Mouse (Mus musculus): ENCODE results near the gene Xk. TPM values are rescaled to one million over a fixed set of nuclear protein-coding genes. Genes with fewer than 3 reads are reported as not detected.
"Not testable (repeated sequence)": the region's sequence is repeated elsewhere in the genome, so short reads cannot be mapped to it uniquely, and the experiment has no call there.

The Xk gene
- polyA plus RNA-seq, 1 experiment from 2014 or later: 6.2 TPM

DNA sequence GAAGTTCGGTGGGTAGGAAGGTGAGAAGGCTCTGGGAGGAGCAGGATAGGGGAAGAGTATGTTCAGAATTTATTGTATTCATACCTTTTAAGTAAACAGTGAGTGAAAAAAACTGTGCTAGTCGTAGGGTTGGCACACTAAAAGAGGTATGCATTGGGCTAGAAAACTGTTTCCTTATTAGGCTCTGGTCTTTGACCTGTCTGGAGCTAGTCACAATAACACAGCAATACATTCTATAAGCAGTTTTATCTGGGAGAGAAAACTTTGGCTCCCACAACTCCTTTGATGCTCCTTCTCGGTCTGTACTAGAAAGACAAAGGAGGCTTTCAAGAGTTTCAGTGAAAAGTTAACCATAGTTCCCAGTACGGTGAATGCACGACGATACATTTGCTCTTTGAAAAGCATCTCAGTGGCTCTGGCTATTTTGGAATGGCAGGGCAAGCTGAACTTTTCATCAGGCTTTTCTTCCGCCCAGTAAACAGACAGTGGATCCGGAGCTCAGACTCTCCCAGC, 553 bp upstream of the Xk start:
- DNase-seq (ENCODE audit: low spot score): no peak
- Histone ChIP-seq H3K27ac (peak overlapping the region; percentile 85), H3K36me3 (no peaks in the 10 kb centered on the region), H3K27me3 (ENCODE audit: insufficient read depth, poor library complexity, severe bottlenecking) (peaks cover 11% of the 10 kb centered on the region; the same call in 1 of the 2 replicates), H3K4me3 (peak overlapping the region; percentile 66), H3K9me3 (no peaks in the 10 kb centered on the region), H3K4me1 (no peaks in the 10 kb centered on the region)
- WGBS: 16% methylated on average over 8 of the region's 8 CpGs

GRCm38 (mm10) chrX:9273377-9274002, 934 bp downstream of the Xk start:
- Histone ChIP-seq H3K9me3 (no peaks in the 10 kb centered on the region), H3K4me3 (peak overlapping the region; percentile 66), H3K27ac (peak overlapping the region; percentile 85; the same call in 1 of the 2 replicates), H3K4me1 (no peaks in the 10 kb centered on the region), H3K36me3 (no peaks in the 10 kb centered on the region), H3K27me3 (ENCODE audit: insufficient read depth, poor library complexity, severe bottlenecking) (peaks cover 11% of the 10 kb centered on the region; the same call in 1 of the 2 replicates)
- no peak for DNase-seq (ENCODE audit: low spot score)
- 47% methylated on average over 12 of the region's 12 CpGs for WGBS

GRCm38 (mm10) chrX:9274321-9274720, 1.8 kb downstream of the Xk start:
- Histone ChIP-seq H3K27me3 (ENCODE audit: insufficient read depth, poor library complexity, severe bottlenecking) (peaks cover 11% of the 10 kb centered on the region; the same call in 1 of the 2 replicates), H3K4me3 (no peak overlapping the region; the same call in 1 of the 2 replicates), H3K36me3 (no peaks in the 10 kb centered on the region), H3K4me1 (no peaks in the 10 kb centered on the region), H3K9me3 (no peaks in the 10 kb centered on the region), H3K27ac (no peak overlapping the region)
- no peak for DNase-seq (ENCODE audit: low spot score)
- 68% methylated on average over 8 of the region's 8 CpGs for WGBS

DNA sequence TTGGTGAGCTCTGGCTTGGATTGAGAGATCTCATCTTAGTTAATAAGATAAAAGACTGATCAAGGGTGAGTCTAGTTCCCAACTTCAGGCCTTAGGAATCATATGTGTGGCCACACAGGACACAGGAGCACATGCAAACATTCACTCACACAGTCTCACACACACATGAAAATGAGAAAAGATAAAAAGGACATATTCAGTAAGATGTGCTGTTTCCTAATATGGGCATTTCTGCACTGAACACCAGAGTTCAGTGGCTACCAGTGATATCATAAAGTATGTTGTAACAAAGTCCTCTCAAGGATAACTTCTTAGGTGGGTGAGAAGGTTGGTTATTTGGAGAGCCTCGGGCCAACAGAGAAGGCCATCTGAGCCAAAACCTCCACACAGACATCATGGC, 10.9 kb downstream of the Xk start, which contains the start of gene H2al1m:
TSS of gene H2al1m (plus strand) at position 301 of the 400 bp plus-strand sequence.
- no CpG with 5 or more reads among the region's 1 CpGs for WGBS

GRCm38 (mm10) chrX:9293140-9293829, 20.7 kb downstream of the Xk start:
- not testable (repeated sequence) for H3K27ac ChIP-seq; H3K9me3 ChIP-seq; H3K4me3 ChIP-seq; H3K27me3 ChIP-seq (ENCODE audit: insufficient read depth, poor library complexity, severe bottlenecking); DNase-seq (ENCODE audit: low spot score); H3K36me3 ChIP-seq; H3K4me1 ChIP-seq
- 79% methylated on average over 4 of the region's 4 CpGs for WGBS

More for the DNA sequence above, 10.9 kb downstream of the Xk start, which contains the start of gene H2al1m:
- not testable (repeated sequence) for H3K27ac ChIP-seq; H3K4me1 ChIP-seq; H3K36me3 ChIP-seq; H3K4me3 ChIP-seq; DNase-seq (ENCODE audit: low spot score); H3K9me3 ChIP-seq; H3K27me3 ChIP-seq (ENCODE audit: insufficient read depth, poor library complexity, severe bottlenecking)

DNA sequence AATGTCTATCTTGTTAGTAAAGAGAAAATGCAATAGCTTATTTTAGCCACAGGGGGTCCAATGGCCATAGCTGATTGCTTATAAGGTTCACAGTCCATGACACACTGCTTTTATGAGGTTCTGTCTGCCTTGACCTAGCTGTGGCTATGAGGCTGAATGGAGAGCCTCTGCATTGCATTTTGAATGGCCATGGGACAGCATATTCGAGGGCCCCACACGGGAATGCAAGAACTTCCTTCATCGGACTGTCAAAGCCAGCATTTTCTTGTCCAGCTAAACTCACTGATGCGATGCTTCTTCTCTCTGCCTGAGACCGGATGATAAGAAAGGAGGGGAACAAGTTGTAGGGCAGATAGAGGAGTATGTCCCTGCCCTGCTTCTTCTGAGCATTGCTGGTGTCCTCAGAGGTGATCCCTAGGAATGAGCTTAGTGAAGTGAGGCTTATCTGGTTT, 25.9 kb downstream of the Xk start:
- no peaks in the 10 kb centered on the region for H3K27me3 ChIP-seq (ENCODE audit: insufficient read depth, poor library complexity, severe bottlenecking)
- no peak overlapping the region for H3K27ac ChIP-seq
- 74% methylated on average over 5 of the region's 5 CpGs for WGBS

DNA sequence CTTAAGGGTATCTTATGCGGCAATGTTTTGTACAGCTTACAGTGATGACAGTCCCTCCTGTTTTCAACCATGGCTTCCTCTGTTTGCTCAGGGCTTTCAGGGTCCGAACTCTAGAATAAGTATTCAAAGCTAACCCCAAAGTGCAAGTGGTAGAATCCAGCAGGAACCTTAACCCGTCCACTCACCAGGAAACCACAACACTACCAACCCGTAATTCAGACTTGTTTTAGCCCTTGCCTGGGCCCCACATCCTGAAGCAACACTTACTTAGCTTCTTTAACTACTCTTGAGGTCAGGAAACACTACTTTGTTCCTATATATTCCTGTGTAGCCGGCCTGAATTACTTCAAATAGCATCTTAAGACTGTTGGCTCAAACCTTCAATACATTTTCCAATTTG, 30.2 kb downstream of the Xk start:
- Histone ChIP-seq H3K9me3 (no peaks in the 10 kb centered on the region), H3K27ac (no peak overlapping the region), H3K36me3 (no peaks in the 10 kb centered on the region), H3K27me3 (ENCODE audit: insufficient read depth, poor library complexity, severe bottlenecking) (no peaks in the 10 kb centered on the region), H3K4me1 (no peaks in the 10 kb centered on the region), H3K4me3 (no peak overlapping the region)
- WGBS: 83% methylated on average over 5 of the region's 5 CpGs
- no peak for DNase-seq (ENCODE audit: low spot score)

More for the DNA sequence above, 25.9 kb downstream of the Xk start:
- no peaks in the 10 kb centered on the region for H3K36me3 ChIP-seq
- peak; percentile 77 for DNase-seq (ENCODE audit: low spot score)
- no peak overlapping the region for H3K4me3 ChIP-seq
- H3K9me3 ChIP-seq: no peaks in the 10 kb centered on the region
- no peaks in the 10 kb centered on the region for H3K4me1 ChIP-seq

DNA sequence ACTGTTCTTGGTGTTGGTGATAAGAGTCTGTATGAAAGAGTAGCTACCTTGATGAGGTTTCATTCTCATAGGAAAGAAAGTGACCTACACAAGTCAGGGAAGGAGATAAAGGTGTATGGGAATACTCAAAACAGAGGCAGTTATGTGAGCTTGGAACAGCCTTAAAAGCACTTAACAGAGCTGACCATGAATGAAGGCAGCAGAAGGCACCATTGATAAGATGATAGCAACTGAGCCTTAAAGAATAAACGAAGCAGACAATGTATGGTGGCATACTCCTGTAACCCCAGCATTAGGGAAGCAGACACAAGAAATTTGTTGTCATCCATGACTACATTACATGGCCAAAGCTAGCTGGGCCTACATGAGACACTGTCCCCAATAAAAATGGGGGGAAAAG, 30.9 kb downstream of the Xk start:
- Histone ChIP-seq H3K36me3 (no peaks in the 10 kb centered on the region), H3K4me3 (no peak overlapping the region), H3K27me3 (ENCODE audit: insufficient read depth, poor library complexity, severe bottlenecking) (no peaks in the 10 kb centered on the region), H3K9me3 (no peaks in the 10 kb centered on the region), H3K27ac (no peak overlapping the region), H3K4me1 (no peaks in the 10 kb centered on the region)
- WGBS: 58% methylated on average over 1 of the region's 1 CpGs
- DNase-seq (ENCODE audit: low spot score): no peak

- H3K4me1 ChIP-seq; H3K27me3 ChIP-seq (ENCODE audit: insufficient read depth, poor library complexity, severe bottlenecking); H3K36me3 ChIP-seq; H3K9me3 ChIP-seq; H3K27ac ChIP-seq; H3K4me3 ChIP-seq; DNase-seq (ENCODE audit: low spot score): not testable (repeated sequence)
Measured at GRCm38 (mm10) chrX:9316457-9316856, 43.9 kb downstream of the Xk start.

- not testable (repeated sequence) for DNase-seq (ENCODE audit: low spot score); H3K27ac ChIP-seq; H3K9me3 ChIP-seq; H3K27me3 ChIP-seq (ENCODE audit: insufficient read depth, poor library complexity, severe bottlenecking); H3K4me1 ChIP-seq; H3K36me3 ChIP-seq; H3K4me3 ChIP-seq
- WGBS: 88% methylated on average over 17 of the region's 26 CpGs
Measured at GRCm38 (mm10) chrX:9327954-9328353, 55.4 kb downstream of the Xk start.

DNA sequence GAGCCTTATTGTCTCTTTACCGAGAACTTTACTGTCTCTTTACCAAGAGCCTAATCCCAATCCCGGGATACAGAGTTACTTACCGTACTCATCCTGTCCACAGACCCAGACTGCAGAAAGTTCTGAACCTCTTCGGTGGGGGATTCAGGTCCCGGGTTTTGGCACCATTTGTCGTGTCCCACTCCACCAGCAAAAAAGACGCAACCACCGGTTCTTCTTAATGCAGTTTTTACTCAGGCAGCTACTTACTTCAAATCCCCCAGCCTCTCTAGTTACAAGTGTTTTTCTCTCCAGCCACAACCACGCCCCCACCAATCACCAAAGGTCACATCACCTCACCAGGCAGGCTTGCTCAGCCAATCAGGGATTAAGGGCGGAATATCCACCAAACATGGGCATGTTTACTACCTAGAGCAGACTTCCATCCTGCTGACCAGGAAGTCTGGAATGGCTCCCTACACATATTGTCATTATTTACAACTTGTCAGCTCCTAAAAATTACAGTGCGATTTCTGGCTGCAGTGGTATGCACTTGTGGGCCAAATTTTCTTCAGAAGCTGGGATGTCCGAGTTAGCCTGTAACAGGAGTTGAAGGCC, 59.9 kb downstream of the Xk start:
- not testable (repeated sequence) for H3K36me3 ChIP-seq; H3K9me3 ChIP-seq; H3K4me3 ChIP-seq; H3K4me1 ChIP-seq; DNase-seq (ENCODE audit: low spot score); H3K27me3 ChIP-seq (ENCODE audit: insufficient read depth, poor library complexity, severe bottlenecking); H3K27ac ChIP-seq
- WGBS: 86% methylated on average over 12 of the region's 12 CpGs

DNA sequence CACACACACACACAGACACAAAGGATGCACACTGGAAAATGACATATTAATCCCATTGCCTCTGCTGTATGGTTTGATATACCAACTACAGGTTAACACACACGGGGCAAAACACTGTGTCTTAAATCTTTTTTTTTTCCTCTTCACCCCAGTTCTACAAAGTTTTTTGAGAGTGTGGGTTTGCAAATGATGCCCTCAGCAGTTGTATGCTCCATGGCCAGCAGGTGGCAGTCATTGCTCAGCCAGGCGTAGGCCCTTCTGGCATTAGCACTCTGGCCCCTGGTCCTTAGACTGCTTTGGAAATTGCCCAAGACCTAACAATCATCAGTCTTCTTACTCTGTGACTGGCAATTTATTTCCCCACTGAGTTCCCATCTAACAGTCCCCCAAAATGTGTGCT, 60.5 kb downstream of the Xk start:
- not testable (repeated sequence) for DNase-seq (ENCODE audit: low spot score); H3K4me1 ChIP-seq; H3K27ac ChIP-seq; H3K4me3 ChIP-seq; H3K36me3 ChIP-seq; H3K9me3 ChIP-seq; H3K27me3 ChIP-seq (ENCODE audit: insufficient read depth, poor library complexity, severe bottlenecking)
- WGBS: 48% methylated on average over 2 of the region's 2 CpGs

- not testable (repeated sequence) for H3K27me3 ChIP-seq (ENCODE audit: insufficient read depth, poor library complexity, severe bottlenecking); H3K4me3 ChIP-seq; DNase-seq (ENCODE audit: low spot score); H3K9me3 ChIP-seq; H3K27ac ChIP-seq; H3K36me3 ChIP-seq; H3K4me1 ChIP-seq
- WGBS: 68% methylated on average over 1 of the region's 1 CpGs
Measured at GRCm38 (mm10) chrX:9334996-9335395, 62.4 kb downstream of the Xk start.
